Mouse (Mus musculus) heart, postnatal 0 days (tissue): Measurements from ENCODE around the gene Srpr.

ENCODE experiments used
- CTCF ChIP-seq: IDR thresholded peaks from 2 replicates; pipeline ENCODE4 v1.5.1; 2016; ENCODE audit warnings: antibody characterized with exemption, control low read depth, low read depth
- EP300 ChIP-seq: IDR thresholded peaks from 2 replicates; pipeline ENCODE4 v1.6.1; 2016; ENCODE audit warnings: antibody characterized with exemption, low read depth

DNA sequence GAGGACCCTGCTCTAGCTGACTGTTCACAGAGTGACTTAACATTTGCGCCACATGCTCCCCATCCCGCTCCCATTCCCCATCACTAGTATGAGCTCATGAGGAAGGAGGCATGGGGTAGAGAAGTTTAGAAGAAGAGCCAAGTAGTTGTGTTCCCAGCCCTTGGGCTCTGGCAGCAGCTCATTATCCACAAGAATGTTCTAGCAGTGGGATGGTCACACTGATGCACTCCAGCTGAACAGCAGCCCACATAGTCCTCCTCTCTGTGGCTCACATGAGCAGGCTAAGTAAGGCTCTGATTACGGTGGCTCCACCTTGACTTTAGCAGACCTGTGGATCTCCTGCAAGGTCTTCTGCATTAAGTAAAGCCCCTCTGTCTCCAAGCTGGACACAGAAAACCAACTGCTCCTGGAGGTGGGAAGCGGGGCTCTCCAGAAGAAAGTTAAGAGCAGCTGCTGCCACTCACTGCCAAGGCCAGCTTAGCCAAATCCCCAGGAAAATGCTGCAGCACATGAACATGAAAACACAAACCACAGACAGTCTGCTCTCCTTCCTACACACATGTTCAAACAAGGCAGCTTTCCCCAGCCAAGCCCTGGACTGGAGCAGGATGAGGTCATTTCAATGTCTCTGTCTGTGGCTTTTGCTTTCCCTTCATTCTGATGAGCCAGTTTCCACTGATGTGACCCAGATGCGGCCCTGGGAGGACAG, 43.8 kb upstream of the Srpr start:
- TF ChIP-seq CTCF (no peak), EP300 (no peak)
